Mouse (Mus musculus): ENCODE data around the gene Akr1d1. TPM values are rescaled to one million over a fixed set of nuclear protein-coding genes. Genes with fewer than 3 reads are reported as not detected.

Gene Akr1d1
- not detected in 2 replicates for polyA plus RNA-seq (2014; fragmentation: Nextera tagmentation; extraction: Ambion mirVana)

- Histone ChIP-seq H3K4me3 (ENCODE audit: low read depth, low read length) (no peak within 1 kb of the TSS), H3K9me3 (ENCODE audit: control insufficient read depth, low read length) (no peaks in the 10 kb centered on the region), H3K27ac (replicated peaks; ENCODE audit: low read depth, low read length) (no peak within 1 kb of the TSS), H3K27me3 (replicated peaks; ENCODE audit: control insufficient read depth, insufficient read depth, low read length) (no peaks in the 10 kb centered on the region), H3K36me3 (ENCODE audit: control insufficient read depth, insufficient read depth, low read length) (no peaks in the 10 kb centered on the region), H3K4me1 (ENCODE audit: control insufficient read depth, insufficient read depth, low read length) (no peaks in the 10 kb centered on the region), H3K4me2 (ENCODE audit: low read depth, low read length) (no peak within 1 kb of the TSS), H3K9ac (ENCODE audit: low read depth, low read length) (no peak within 1 kb of the TSS)
- ATAC-seq (ENCODE audit: low read depth) (no peak), DNase-seq (ENCODE audit: low spot score) (no peak)
- 91% methylated on average over 4 of the region's 4 CpGs for WGBS
Measured at GRCm38 (mm10) chr6:37529940-37530339, at the start of gene Akr1d1. Gene Akr1d1, plus strand, starts transcription at chr6:37530173.

- DNase-seq (ENCODE audit: low spot score) (no peak), ATAC-seq (ENCODE audit: low read depth) (no peak)
- no peak overlapping the region for H3K27ac ChIP-seq (replicated peaks; ENCODE audit: low read depth, low read length)
- no peak overlapping the region for H3K9ac ChIP-seq (ENCODE audit: low read depth, low read length)
- no peaks in the 10 kb centered on the region for H3K27me3 ChIP-seq (replicated peaks; ENCODE audit: control insufficient read depth, insufficient read depth, low read length)
- no peak overlapping the region for H3K4me3 ChIP-seq (ENCODE audit: low read depth, low read length)
- 68% methylated on average over 3 of the region's 3 CpGs for WGBS
- no peak overlapping the region for H3K4me2 ChIP-seq (ENCODE audit: low read depth, low read length)
- no peaks in the 10 kb centered on the region for H3K4me1 ChIP-seq (ENCODE audit: control insufficient read depth, insufficient read depth, low read length)
- no peaks in the 10 kb centered on the region for H3K9me3 ChIP-seq (ENCODE audit: control insufficient read depth, low read length)
- H3K36me3 ChIP-seq (ENCODE audit: control insufficient read depth, insufficient read depth, low read length) = no peaks in the 10 kb centered on the region
Measured at GRCm38 (mm10) chr6:37481147-37481546, 48.8 kb upstream of the Akr1d1 start.

- no peak overlapping the region for H3K4me3 ChIP-seq (ENCODE audit: low read depth, low read length)
- H3K9me3 ChIP-seq (ENCODE audit: control insufficient read depth, low read length) = no peaks in the 10 kb centered on the region
- H3K4me2 ChIP-seq (ENCODE audit: low read depth, low read length) = no peak overlapping the region
- H3K9ac ChIP-seq (ENCODE audit: low read depth, low read length) = no peak overlapping the region
- H3K27me3 ChIP-seq (replicated peaks; ENCODE audit: control insufficient read depth, insufficient read depth, low read length) = no peaks in the 10 kb centered on the region
- H3K4me1 ChIP-seq (ENCODE audit: control insufficient read depth, insufficient read depth, low read length) = no peaks in the 10 kb centered on the region
- no peak overlapping the region for H3K27ac ChIP-seq (replicated peaks; ENCODE audit: low read depth, low read length)
- DNase-seq (ENCODE audit: low spot score) (no peak), ATAC-seq (ENCODE audit: low read depth) (no peak)
- H3K36me3 ChIP-seq (ENCODE audit: control insufficient read depth, insufficient read depth, low read length) = no peaks in the 10 kb centered on the region
- 57% methylated on average over 5 of the region's 5 CpGs for WGBS
Measured at GRCm38 (mm10) chr6:37483262-37483661, 46.7 kb upstream of the Akr1d1 start.

GRCm38 (mm10) chr6:37484588-37485070 lies 45.3 kb upstream of the Akr1d1 start:
- Histone ChIP-seq H3K36me3 (ENCODE audit: control insufficient read depth, insufficient read depth, low read length) (no peaks in the 10 kb centered on the region), H3K27me3 (replicated peaks; ENCODE audit: control insufficient read depth, insufficient read depth, low read length) (no peaks in the 10 kb centered on the region), H3K9me3 (ENCODE audit: control insufficient read depth, low read length) (no peaks in the 10 kb centered on the region), H3K27ac (replicated peaks; ENCODE audit: low read depth, low read length) (no peak overlapping the region), H3K4me2 (ENCODE audit: low read depth, low read length) (no peak overlapping the region), H3K4me1 (ENCODE audit: control insufficient read depth, insufficient read depth, low read length) (no peaks in the 10 kb centered on the region), H3K4me3 (ENCODE audit: low read depth, low read length) (no peak overlapping the region), H3K9ac (ENCODE audit: low read depth, low read length) (no peak overlapping the region)
- no peak for ATAC-seq (ENCODE audit: low read depth)
- whole genome bisulfite sequencing = 68% methylated on average over 1 of the region's 1 CpGs
- no peak for DNase-seq (ENCODE audit: low spot score)

- Histone ChIP-seq H3K36me3 (ENCODE audit: control insufficient read depth, insufficient read depth, low read length) (no peaks in the 10 kb centered on the region), H3K4me1 (ENCODE audit: control insufficient read depth, insufficient read depth, low read length) (no peaks in the 10 kb centered on the region), H3K9me3 (ENCODE audit: control insufficient read depth, low read length) (no peaks in the 10 kb centered on the region), H3K4me2 (ENCODE audit: low read depth, low read length) (no peak overlapping the region), H3K27ac (replicated peaks; ENCODE audit: low read depth, low read length) (no peak overlapping the region), H3K9ac (ENCODE audit: low read depth, low read length) (no peak overlapping the region), H3K27me3 (replicated peaks; ENCODE audit: control insufficient read depth, insufficient read depth, low read length) (no peaks in the 10 kb centered on the region), H3K4me3 (ENCODE audit: low read depth, low read length) (no peak overlapping the region)
- WGBS = 78% methylated on average over 4 of the region's 4 CpGs
- no peak for DNase-seq (ENCODE audit: low spot score)
- ATAC-seq (ENCODE audit: low read depth) = no peak
Measured at GRCm38 (mm10) chr6:37486502-37486901, 43.5 kb upstream of the Akr1d1 start.

- Histone ChIP-seq H3K27me3 (replicated peaks; ENCODE audit: control insufficient read depth, insufficient read depth, low read length) (no peaks in the 10 kb centered on the region), H3K9me3 (ENCODE audit: control insufficient read depth, low read length) (no peaks in the 10 kb centered on the region), H3K4me1 (ENCODE audit: control insufficient read depth, insufficient read depth, low read length) (no peaks in the 10 kb centered on the region), H3K9ac (ENCODE audit: low read depth, low read length) (no peak overlapping the region), H3K4me2 (ENCODE audit: low read depth, low read length) (no peak overlapping the region), H3K36me3 (ENCODE audit: control insufficient read depth, insufficient read depth, low read length) (no peaks in the 10 kb centered on the region), H3K4me3 (ENCODE audit: low read depth, low read length) (no peak overlapping the region), H3K27ac (replicated peaks; ENCODE audit: low read depth, low read length) (no peak overlapping the region)
- ATAC-seq (ENCODE audit: low read depth) (no peak), DNase-seq (ENCODE audit: low spot score) (no peak)
- 89% methylated on average over 3 of the region's 3 CpGs for WGBS
Measured at GRCm38 (mm10) chr6:37492241-37492640, 37.7 kb upstream of the Akr1d1 start.

- Histone ChIP-seq H3K4me3 (ENCODE audit: low read depth, low read length) (no peak overlapping the region), H3K27me3 (replicated peaks; ENCODE audit: control insufficient read depth, insufficient read depth, low read length) (no peaks in the 10 kb centered on the region), H3K4me2 (ENCODE audit: low read depth, low read length) (no peak overlapping the region), H3K27ac (replicated peaks; ENCODE audit: low read depth, low read length) (no peak overlapping the region), H3K36me3 (ENCODE audit: control insufficient read depth, insufficient read depth, low read length) (no peaks in the 10 kb centered on the region), H3K4me1 (ENCODE audit: control insufficient read depth, insufficient read depth, low read length) (no peaks in the 10 kb centered on the region), H3K9me3 (ENCODE audit: control insufficient read depth, low read length) (peaks cover 10% of the 10 kb centered on the region), H3K9ac (ENCODE audit: low read depth, low read length) (no peak overlapping the region)
- 82% methylated on average over 1 of the region's 1 CpGs for WGBS
- no peak for DNase-seq (ENCODE audit: low spot score)
- no peak for ATAC-seq (ENCODE audit: low read depth)
Measured at GRCm38 (mm10) chr6:37494957-37495356, 35.0 kb upstream of the Akr1d1 start.

- no peak overlapping the region for H3K4me3 ChIP-seq (ENCODE audit: low read depth, low read length)
- H3K27ac ChIP-seq (replicated peaks; ENCODE audit: low read depth, low read length) = no peak overlapping the region
- peaks cover 10% of the 10 kb centered on the region for H3K9me3 ChIP-seq (ENCODE audit: control insufficient read depth, low read length)
- DNase-seq (ENCODE audit: low spot score) (no peak), ATAC-seq (ENCODE audit: low read depth) (no peak)
- no peaks in the 10 kb centered on the region for H3K4me1 ChIP-seq (ENCODE audit: control insufficient read depth, insufficient read depth, low read length)
- 84% methylated on average over 1 of the region's 1 CpGs for WGBS
- H3K4me2 ChIP-seq (ENCODE audit: low read depth, low read length) = no peak overlapping the region
- no peak overlapping the region for H3K9ac ChIP-seq (ENCODE audit: low read depth, low read length)
- H3K27me3 ChIP-seq (replicated peaks; ENCODE audit: control insufficient read depth, insufficient read depth, low read length) = no peaks in the 10 kb centered on the region
- H3K36me3 ChIP-seq (ENCODE audit: control insufficient read depth, insufficient read depth, low read length) = no peaks in the 10 kb centered on the region
Measured at GRCm38 (mm10) chr6:37496866-37497265, 33.1 kb upstream of the Akr1d1 start.

GRCm38 (mm10) chr6:37505588-37505987 lies 24.4 kb upstream of the Akr1d1 start:
- H3K9me3 ChIP-seq (ENCODE audit: control insufficient read depth, low read length) = no peaks in the 10 kb centered on the region
- H3K36me3 ChIP-seq (ENCODE audit: control insufficient read depth, insufficient read depth, low read length) = no peaks in the 10 kb centered on the region
- H3K27ac ChIP-seq (replicated peaks; ENCODE audit: low read depth, low read length) = no peak overlapping the region
- no peaks in the 10 kb centered on the region for H3K27me3 ChIP-seq (replicated peaks; ENCODE audit: control insufficient read depth, insufficient read depth, low read length)
- no peak for DNase-seq (ENCODE audit: low spot score)
- H3K4me2 ChIP-seq (ENCODE audit: low read depth, low read length) = no peak overlapping the region
- H3K4me3 ChIP-seq (ENCODE audit: low read depth, low read length) = no peak overlapping the region
- H3K4me1 ChIP-seq (ENCODE audit: control insufficient read depth, insufficient read depth, low read length) = no peaks in the 10 kb centered on the region
- ATAC-seq (ENCODE audit: low read depth) = no peak
- 81% methylated on average over 2 of the region's 2 CpGs for WGBS
- no peak overlapping the region for H3K9ac ChIP-seq (ENCODE audit: low read depth, low read length)
